In genomic region chr6:124706061-124706627, GRCm38 (mm10) we compare ENCODE assay signal across 27 mouse cellular contexts. TPM values are rescaled to one million over a fixed set of nuclear protein-coding genes. Genes with fewer than 3 reads are reported as not detected.
A peak's percentile ranks its signal among the peaks of the same experiment; 100 is the strongest.
DNase-seq lines count a peak whose midpoint lies in the region; ATAC-seq and TF ChIP-seq lines count a peak whose summit lies in the region.
"Had no signal": no experiment of that assay in that cellular context is flagged by ENCODE, and none has a peak within 500 bp of the region (broad histone marks: within the 10 kb centered on the region; RNA-seq: fewer than 3 reads in every experiment).

No protein-coding gene starts in this region.

- no peak for TF ChIP-seq EP300 in heart, postnatal 0 days (IDR thresholded peaks at IDR 0.05; ENCODE audit: low read depth)
- TF ChIP-seq EP300 in MEL (IDR thresholded peaks at IDR 0.05; ENCODE audit: low read depth in 1 of 2, low read length in 2 of 2): no peak

- H3K79me2 ChIP-seq in MEL (ENCODE audit: control insufficient read depth, insufficient read depth, low read length, poor library complexity): peaks cover 45% of the 10 kb centered on the region

- H3K4me3 ChIP-seq in heart, postnatal 0 days (ENCODE audit: low read depth, low read length): no peak overlapping the region
- H3K4me3 ChIP-seq in MEL (ENCODE audit: control insufficient read depth in 1 of 2, insufficient read depth in 1 of 2, low read depth in 2 of 2, low read length in 2 of 2): no peak overlapping the region
- H3K4me3 ChIP-seq: embryonic facial prominence, embryonic 12.5 days; embryonic facial prominence, embryonic 15.5 days; erythroblast, embryonic 14.5 days; forebrain, embryonic 13.5 days; hindbrain, embryonic 12.5 days; hindbrain, embryonic 15.5 days had no signal

- no peak for TF ChIP-seq CTCF in heart, postnatal 0 days (IDR thresholded peaks at IDR 0.05; ENCODE audit: low read depth)
- no peak for TF ChIP-seq CTCF in MEL (IDR thresholded peaks at IDR 0.05 in 2 of 3, conservative IDR thresholded peaks at IDR 0.05 in 1 of 3; ENCODE audit: control insufficient read depth in 1 of 3, insufficient read depth in 1 of 3, low read depth in 2 of 3, low read length in 3 of 3, poor library complexity in 1 of 3, severe bottlenecking in 1 of 3)

- intact Hi-C loops in heart, postnatal 10 days (cut with DNase I): no loop called here

- TF ChIP-seq POLR2A in MEL (IDR thresholded peaks at IDR 0.05; ENCODE audit: control insufficient read depth in 1 of 2, insufficient read depth in 1 of 2, low read depth in 1 of 2, low read length in 2 of 2, poor library complexity in 1 of 2): no peak

- DNase-seq in heart, postnatal 0 days (ENCODE audit: low spot score): no peak
- DNase-seq in heart, postnatal 10 days: no peak
- DNase-seq in 3T3-L1 (ENCODE audit: low read depth, low spot score) (peak; percentile 66), MEL (ENCODE audit: low read depth, low spot score) (no peak)
- peak; percentile 27 for DNase-seq in brain, adult 2 months (ENCODE audit: low read depth, low spot score)
- DNase-seq in thymus, postnatal 25 days: no peak
- DNase-seq in adrenal gland, postnatal 10 days: no peak
- DNase-seq in gastrocnemius, postnatal 25 days: no peak
- DNase-seq: adrenal gland, adult 8-10 months; adrenal gland, postnatal 36 days; cerebellum, adult 11 months; cerebellum, adult 2 months; cerebellum, adult 9-11 months; cerebellum, postnatal 25 days; heart, adult 11 months; heart, postnatal 14 days; kidney, adult 2 months had no signal

- H3K27me3 ChIP-seq in heart, postnatal 0 days (ENCODE audit: control insufficient read depth, insufficient read depth, low read length): no peaks in the 10 kb centered on the region
- no peaks in the 10 kb centered on the region for H3K27me3 ChIP-seq in MEL (ENCODE audit: control insufficient read depth in 1 of 2, insufficient read depth in 2 of 2, low read length in 2 of 2)
- H3K27me3 ChIP-seq: embryonic facial prominence, embryonic 12.5 days; embryonic facial prominence, embryonic 15.5 days; forebrain, embryonic 13.5 days; hindbrain, embryonic 12.5 days; hindbrain, embryonic 15.5 days had no signal

- no peak for ATAC-seq in heart, postnatal 0 days (ENCODE audit: insufficient read depth, low read depth)
- ATAC-seq: CD4-positive, CD25-positive, alpha-beta regulatory T cell, adult 4 months; forebrain, embryonic 13.5 days; forebrain, embryonic 16.5 days; intestine, postnatal 0 days had no signal

- no peak overlapping the region for H3K9ac ChIP-seq in heart, postnatal 0 days (replicated peaks; ENCODE audit: low read depth, low read length)
- H3K9ac ChIP-seq in MEL (ENCODE audit: control insufficient read depth, low read depth, low read length, poor library complexity, severe bottlenecking): no peak overlapping the region
- H3K9ac ChIP-seq: embryonic facial prominence, embryonic 12.5 days; embryonic facial prominence, embryonic 15.5 days; forebrain, embryonic 13.5 days; hindbrain, embryonic 12.5 days; hindbrain, embryonic 15.5 days had no signal

- peaks cover 9% of the 10 kb centered on the region for H3K4me1 ChIP-seq in heart, postnatal 0 days (ENCODE audit: control insufficient read depth, insufficient read depth)
- H3K4me1 ChIP-seq in MEL (ENCODE audit: control insufficient read depth in 1 of 2, insufficient read depth in 2 of 2, low read length in 2 of 2): peaks cover 5 to 12% of the 10 kb centered on the region in 2 experiments; a peak in 3 of 4 replicates

- no peak for TF ChIP-seq RAD21 in MEL (IDR thresholded peaks at IDR 0.05; ENCODE audit: low read depth, low read length)

- H3K9me3 ChIP-seq in heart, postnatal 0 days (replicated peaks; ENCODE audit: control insufficient read depth, low read length): no peaks in the 10 kb centered on the region
- no peaks in the 10 kb centered on the region for H3K9me3 ChIP-seq in MEL (replicated peaks; ENCODE audit: insufficient read depth, low read length)
- H3K9me3 ChIP-seq: embryonic facial prominence, embryonic 12.5 days; embryonic facial prominence, embryonic 15.5 days; forebrain, embryonic 13.5 days; hindbrain, embryonic 12.5 days; hindbrain, embryonic 15.5 days had no signal

- no peak overlapping the region for H3K4me2 ChIP-seq in heart, postnatal 0 days (ENCODE audit: low read depth, low read length)
- H3K4me2 ChIP-seq: embryonic facial prominence, embryonic 12.5 days; embryonic facial prominence, embryonic 15.5 days; forebrain, embryonic 13.5 days; heart, embryonic 11.5 days; hindbrain, embryonic 12.5 days; hindbrain, embryonic 15.5 days had no signal

- peaks cover 69% of the 10 kb centered on the region for H3K36me3 ChIP-seq in heart, postnatal 0 days (replicated peaks; ENCODE audit: control insufficient read depth, insufficient read depth, low read length)
- peaks cover 12 to 36% of the 10 kb centered on the region in 2 experiments for H3K36me3 ChIP-seq in MEL (ENCODE audit: control insufficient read depth in 1 of 2, insufficient read depth in 2 of 2, low read length in 2 of 2)

- WGBS in heart, postnatal 0 days: 57% methylated on average over 5 of the region's 5 CpGs

- H3K27ac ChIP-seq in heart, postnatal 0 days (ENCODE audit: low read depth): 0 out of 2 replicates have a peak overlapping the region, but pooled peaks have one; percentile 4
- no peak overlapping the region for H3K27ac ChIP-seq in MEL (ENCODE audit: control insufficient read depth, low read depth, low read length)
- H3K27ac ChIP-seq: embryonic facial prominence, embryonic 12.5 days; embryonic facial prominence, embryonic 15.5 days; forebrain, embryonic 13.5 days; hindbrain, embryonic 12.5 days; hindbrain, embryonic 15.5 days had no signal

TF ChIP-seq in MEL, 35 proteins besides CTCF, POLR2A, EP300 and RAD21:
- TF ChIP-seq POLR2AphosphoS5 (IDR thresholded peaks at IDR 0.05; ENCODE audit: borderline replicate concordance, low read depth, low read length): no peak
- no peak for TF ChIP-seq KAT2A (conservative IDR thresholded peaks at IDR 0.05; ENCODE audit: low read depth, low read length)
- TF ChIP-seq SMC3 (IDR thresholded peaks at IDR 0.05; ENCODE audit: low read depth, low read length): 0 out of 2 replicates have a peak, but pooled peaks have one; percentile 3
- TF ChIP-seq BHLHE40 (IDR thresholded peaks at IDR 0.05; ENCODE audit: borderline replicate concordance, low read depth, low read length): no peak
- TF ChIP-seq MAFK (IDR thresholded peaks at IDR 0.05; ENCODE audit: borderline replicate concordance, low read depth, low read length): no peak
- TF ChIP-seq CHD2 (IDR thresholded peaks at IDR 0.05; ENCODE audit: low read length): no peak
- no peak for TF ChIP-seq TAL1 (IDR thresholded peaks at IDR 0.05; ENCODE audit: low read length)
- no peak for TF ChIP-seq MXI1 (IDR thresholded peaks at IDR 0.05; ENCODE audit: low read depth, low read length)
- no peak for TF ChIP-seq GATA1 (IDR thresholded peaks at IDR 0.05; ENCODE audit: low read depth, low read length)
- 0 out of 2 replicates have a peak, but pooled peaks have one; percentile 31 for TF ChIP-seq POLR2AphosphoS2 (IDR thresholded peaks at IDR 0.05; ENCODE audit: low read length)

RNA-seq across cellular contexts. Expression of gene Emg1, which starts 5.8 kb away (rescaled TPM):
- total RNA-seq in heart, postnatal 0 days (2014; rRNA removed; ENCODE audit: low replicate concordance): 94.9 and 106 TPM in 2 replicates
- 85.6 and 97.0 TPM in 2 replicates for polyA plus RNA-seq in heart, postnatal 0 days (2015; fragmentation: Nextera tagmentation; extraction: Ambion mirVana)
- 10 to 100 TPM; 64.2 to 66.4 TPM for total RNA-seq in heart, postnatal 10 days (2021)
- total RNA-seq in MEL (2012; rRNA removed): 378 and 391 TPM in 2 replicates
- 100 to 1,000 TPM in 1 of 2 experiments, not detected in 1; 346 TPM for polyA plus RNA-seq in MEL (2012; ENCODE audit: insufficient read depth in 1 of 2, insufficient read length in 2 of 2, low read depth in 1 of 2, low replicate concordance in 2 of 2, missing spikeins in 1 of 2)
- total RNA-seq in adrenal gland, postnatal 10 days (2021): 10 to 100 TPM; 85.5 to 94.1 TPM
- total RNA-seq in gastrocnemius, postnatal 25 days (2021): 10 to 100 TPM; 53.8 to 58.9 TPM

RNA-seq across cellular contexts. Expression of gene Phb2, which starts 6.0 kb away (rescaled TPM):
- 407 and 409 TPM in 2 replicates for total RNA-seq in heart, postnatal 0 days (2014; rRNA removed; ENCODE audit: low replicate concordance)
- 423 and 432 TPM in 2 replicates for polyA plus RNA-seq in heart, postnatal 0 days (2015; fragmentation: Nextera tagmentation; extraction: Ambion mirVana)
- 100 to 1,000 TPM; 394 to 399 TPM for total RNA-seq in heart, postnatal 10 days (2021)
- total RNA-seq in MEL (2012; rRNA removed): 623 and 706 TPM in 2 replicates
- polyA plus RNA-seq in MEL (2012; ENCODE audit: insufficient read depth in 1 of 2, insufficient read length in 2 of 2, low read depth in 1 of 2, low replicate concordance in 2 of 2, missing spikeins in 1 of 2): 100 to 1,000 TPM; 309 to 815 TPM
- 100 to 1,000 TPM; 452 to 487 TPM for total RNA-seq in adrenal gland, postnatal 10 days (2021)
- total RNA-seq in gastrocnemius, postnatal 25 days (2021): 100 to 1,000 TPM; 157 TPM

RNA-seq across cellular contexts. Expression of gene Ptpn6, which starts 32.4 kb away (rescaled TPM):
- 2.4 and 6.3 TPM in 2 replicates for total RNA-seq in heart, postnatal 0 days (2014; rRNA removed; ENCODE audit: low replicate concordance)
- 4.3 and 4.5 TPM in 2 replicates for polyA plus RNA-seq in heart, postnatal 0 days (2015; fragmentation: Nextera tagmentation; extraction: Ambion mirVana)
- total RNA-seq in heart, postnatal 10 days (2021): 1 to 10 TPM; 5.0 to 6.0 TPM
- 74.1 and 91.9 TPM in 2 replicates for total RNA-seq in MEL (2012; rRNA removed)
- 100 to 1,000 TPM in 1 of 2 experiments, not detected in 1; 184 TPM for polyA plus RNA-seq in MEL (2012; ENCODE audit: insufficient read depth in 1 of 2, insufficient read length in 2 of 2, low read depth in 1 of 2, low replicate concordance in 2 of 2, missing spikeins in 1 of 2)
- total RNA-seq in adrenal gland, postnatal 10 days (2021): 10 to 100 TPM; 13.0 to 13.5 TPM
- total RNA-seq in gastrocnemius, postnatal 25 days (2021): 1 to 10 TPM; 1.5 to 2.2 TPM

RNA-seq across cellular contexts. Expression of gene Grcc10, which starts 35.0 kb away (rescaled TPM):
- total RNA-seq in heart, postnatal 0 days (2014; rRNA removed; ENCODE audit: low replicate concordance): 119 and 153 TPM in 2 replicates
- polyA plus RNA-seq in heart, postnatal 0 days (2015; fragmentation: Nextera tagmentation; extraction: Ambion mirVana): 492 and 535 TPM in 2 replicates
- 100 to 1,000 TPM; 322 to 335 TPM for total RNA-seq in heart, postnatal 10 days (2021)
- total RNA-seq in MEL (2012; rRNA removed): 41.9 and 57.4 TPM in 2 replicates
- 10 to 100 TPM in 1 of 2 experiments, not detected in 1; 62.9 TPM for polyA plus RNA-seq in MEL (2012; ENCODE audit: insufficient read depth in 1 of 2, insufficient read length in 2 of 2, low read depth in 1 of 2, low replicate concordance in 2 of 2, missing spikeins in 1 of 2)
- total RNA-seq in adrenal gland, postnatal 10 days (2021): 100 to 1,000 TPM; 321 to 324 TPM
- total RNA-seq in gastrocnemius, postnatal 25 days (2021): 100 to 1,000 TPM; 163 to 167 TPM

RNA-seq across cellular contexts. Expression of gene Lpcat3, which starts 43.3 kb away (rescaled TPM):
- total RNA-seq in heart, postnatal 0 days (2014; rRNA removed; ENCODE audit: low replicate concordance): 49.3 and 50.5 TPM in 2 replicates
- polyA plus RNA-seq in heart, postnatal 0 days (2015; fragmentation: Nextera tagmentation; extraction: Ambion mirVana): 61.1 and 62.7 TPM in 2 replicates
- total RNA-seq in heart, postnatal 10 days (2021): 10 to 100 TPM; 56.5 to 68.8 TPM
- 135 and 143 TPM in 2 replicates for total RNA-seq in MEL (2012; rRNA removed)
- polyA plus RNA-seq in MEL (2012; ENCODE audit: insufficient read depth in 1 of 2, insufficient read length in 2 of 2, low read depth in 1 of 2, low replicate concordance in 2 of 2, missing spikeins in 1 of 2): 100 to 1,000 TPM in 1 of 2 experiments, not detected in 1; 337 TPM
- total RNA-seq in adrenal gland, postnatal 10 days (2021): 10 to 100 TPM; 80.8 to 85.7 TPM
- total RNA-seq in gastrocnemius, postnatal 25 days (2021): 10 to 100 TPM; 14.8 to 18.0 TPM

Comparison
In these comparisons a context has a peak if more than half of its experiments do, and no peak if none do; other contexts are left out.
1. DNase-seq: peak in 3T3-L1 (single experiment) and brain, adult 2 months (single experiment); none in heart, postnatal 0 days (single experiment), heart, postnatal 10 days (0 of 2), MEL (single experiment), thymus, postnatal 25 days (single experiment), adrenal gland, postnatal 10 days (single experiment) and gastrocnemius, postnatal 25 days (single experiment).